Mouse (Mus musculus) MEL (cell line): ENCODE data around the gene Iqcm. TPM values are rescaled to one million over a fixed set of nuclear protein-coding genes. Genes with fewer than 3 reads are reported as not detected.

Source experiments
- DNase-seq: peaks from one replicate; pipeline ENCODE4 v3.0.0; 2011; ENCODE audit warnings: low read depth, low spot score
- H3K27ac ChIP-seq: 2 replicates; pipeline ENCODE4 v1.5.1; 2012; ENCODE audit warnings: low read depth, mild to moderate bottlenecking, control low read depth, low read length, moderate library complexity; ENCODE audit not compliant: control insufficient read depth
- H3K27me3 ChIP-seq, 2 experiments: fragments of 150-350 bp in 1 of 2; sonication (generic) in 1 of 2; 2 replicates each; pipeline ENCODE4 v1.6.1; 2012; ENCODE audit warnings: low read length in 2 of 2, mild to moderate bottlenecking in 2 of 2, improper control_type of control experiment in 1 of 2, moderate library complexity in 1 of 2; ENCODE audit not compliant: insufficient read depth in 2 of 2, control insufficient read depth in 1 of 2
- H3K36me3 ChIP-seq, 2 experiments: 2 replicates each; pipeline ENCODE4 v1.6.1; 2012 to 2014; ENCODE audit warnings: low read length in 2 of 2, improper control_type of control experiment in 1 of 2, inconsistent platforms in 1 of 2, mild to moderate bottlenecking in 1 of 2; ENCODE audit not compliant: insufficient read depth in 2 of 2, control insufficient read depth in 1 of 2
- H3K4me1 ChIP-seq, 2 experiments: fragments of 150-350 bp in 1 of 2; sonication (generic) in 1 of 2; 2 replicates each; pipeline ENCODE4 v1.6.1; 2012; ENCODE audit warnings: low read length in 2 of 2, improper control_type of control experiment in 1 of 2, mild to moderate bottlenecking in 1 of 2; ENCODE audit not compliant: insufficient read depth in 2 of 2, control insufficient read depth in 1 of 2
- H3K4me3 ChIP-seq, 2 experiments: fragments of 150-350 bp in 1 of 2; sonication (generic) in 1 of 2; 2 replicates each; pipeline ENCODE4 v1.5.1; 2012; ENCODE audit warnings: low read depth in 2 of 2, low read length in 2 of 2, mild to moderate bottlenecking in 2 of 2, moderate library complexity in 2 of 2, control low read depth in 1 of 2, improper control_type of control experiment in 1 of 2; ENCODE audit not compliant: control insufficient read depth in 1 of 2, insufficient read depth in 1 of 2
- H3K79me2 ChIP-seq: 2 replicates; pipeline ENCODE4 v1.6.1; 2012; ENCODE audit warnings: mild to moderate bottlenecking, low read length, moderate library complexity; ENCODE audit not compliant: control insufficient read depth, poor library complexity, insufficient read depth
- H3K9ac ChIP-seq: 2 replicates; pipeline ENCODE4 v1.6.1; 2012; ENCODE audit warnings: low read depth, mild to moderate bottlenecking, control low read depth, low read length, moderate library complexity; ENCODE audit not compliant: control insufficient read depth, poor library complexity, severe bottlenecking
- H3K9me3 ChIP-seq: fragments of 150-350 bp; sonication (generic); replicated peaks from 2 replicates; pipeline ENCODE4 v1.6.1; 2012; ENCODE audit warnings: mild to moderate bottlenecking, low read length, improper control_type of control experiment, moderate library complexity; ENCODE audit not compliant: insufficient read depth
- CHD1 ChIP-seq: IDR thresholded peaks from 2 replicates; pipeline ENCODE4 v1.6.1; 2012; ENCODE audit warnings: low read depth, mild to moderate bottlenecking, inconsistent platforms, low read length, improper control_type of control experiment
- CHD2 ChIP-seq: IDR thresholded peaks from 2 replicates; pipeline ENCODE4 v1.6.1; 2011; ENCODE audit warnings: low read length, improper control_type of control experiment
- CTCF ChIP-seq, 3 experiments: IDR thresholded peaks in 2 of 3; conservative IDR thresholded peaks in 1 of 3; 2 replicates each; pipeline ENCODE4 v1.5.1; 2011 to 2012; ENCODE audit warnings: low read length in 3 of 3, low read depth in 2 of 3, mild to moderate bottlenecking in 2 of 3, improper control_type of control experiment in 1 of 3, inconsistent platforms in 1 of 3, mixed read lengths in 1 of 3, moderate library complexity in 1 of 3; ENCODE audit not compliant: control insufficient read depth in 1 of 3, insufficient read depth in 1 of 3, poor library complexity in 1 of 3, severe bottlenecking in 1 of 3
- E2F4 ChIP-seq: IDR thresholded peaks from 2 replicates; pipeline ENCODE4 v1.6.1; 2011; ENCODE audit warnings: low read depth, low read length, improper control_type of control experiment, borderline replicate concordance
- EP300 ChIP-seq, 2 experiments: IDR thresholded peaks; 2 replicates each; pipeline ENCODE4 v1.6.1; 2011; ENCODE audit warnings: improper control_type of control experiment in 2 of 2, low read length in 2 of 2, low read depth in 1 of 2, mild to moderate bottlenecking in 1 of 2
- ETS1 ChIP-seq: IDR thresholded peaks from 2 replicates; pipeline ENCODE4 v1.6.1; 2012; ENCODE audit warnings: low read depth, mild to moderate bottlenecking, inconsistent platforms, low read length, improper control_type of control experiment, moderate library complexity
- GABPA ChIP-seq: IDR thresholded peaks from 2 replicates; pipeline ENCODE4 v1.6.1; 2012; ENCODE audit warnings: low read depth, mild to moderate bottlenecking, inconsistent platforms, low read length, improper control_type of control experiment, moderate library complexity
- GATA1 ChIP-seq: IDR thresholded peaks from 2 replicates; pipeline ENCODE4 v1.6.1; 2011; ENCODE audit warnings: low read depth, low read length, improper control_type of control experiment
- HCFC1 ChIP-seq: IDR thresholded peaks from 2 replicates; pipeline ENCODE4 v1.6.1; 2012; ENCODE audit warnings: low read depth, mild to moderate bottlenecking, inconsistent platforms, low read length, improper control_type of control experiment, moderate library complexity
- MAFK ChIP-seq: IDR thresholded peaks from 2 replicates; pipeline ENCODE4 v1.6.1; 2011; ENCODE audit warnings: low read depth, mild to moderate bottlenecking, low read length, improper control_type of control experiment, borderline replicate concordance
- MAX ChIP-seq: IDR thresholded peaks from 2 replicates; pipeline ENCODE4 v1.6.1; 2011; ENCODE audit warnings: low read length, improper control_type of control experiment
- MAZ ChIP-seq: IDR thresholded peaks from 2 replicates; pipeline ENCODE4 v1.6.1; 2012; ENCODE audit warnings: low read depth, mild to moderate bottlenecking, inconsistent platforms, low read length, improper control_type of control experiment
- MXI1 ChIP-seq: IDR thresholded peaks from 2 replicates; pipeline ENCODE4 v1.6.1; 2011; ENCODE audit warnings: mild to moderate bottlenecking, low read depth, low read length, improper control_type of control experiment
- MYB ChIP-seq: IDR thresholded peaks from 2 replicates; pipeline ENCODE4 v1.6.1; 2011; ENCODE audit warnings: mild to moderate bottlenecking, low read depth, low read length, improper control_type of control experiment
- NELFE ChIP-seq: IDR thresholded peaks from 2 replicates; pipeline ENCODE4 v1.6.1; 2011; ENCODE audit warnings: low read depth, low read length, improper control_type of control experiment
- POLR2AphosphoS5 ChIP-seq: IDR thresholded peaks from 2 replicates; pipeline ENCODE4 v1.6.1; 2012; ENCODE audit warnings: low read depth, borderline replicate concordance, mild to moderate bottlenecking, inconsistent platforms, low read length, moderate library complexity, mixed read lengths
- RCOR1 ChIP-seq: IDR thresholded peaks from 2 replicates; pipeline ENCODE4 v1.6.1; 2012; ENCODE audit warnings: low read depth, mild to moderate bottlenecking, inconsistent platforms, low read length, improper control_type of control experiment
- SMC3 ChIP-seq: IDR thresholded peaks from 2 replicates; pipeline ENCODE4 v1.6.1; 2011; ENCODE audit warnings: low read depth, low read length, improper control_type of control experiment
- TAL1 ChIP-seq: IDR thresholded peaks from 2 replicates; pipeline ENCODE4 v1.6.1; 2012; ENCODE audit warnings: mild to moderate bottlenecking, inconsistent platforms, low read length, moderate library complexity, mixed read lengths
- UBTF ChIP-seq: IDR thresholded peaks from 2 replicates; pipeline ENCODE4 v1.6.1; 2012; ENCODE audit warnings: low read depth, mild to moderate bottlenecking, inconsistent platforms, low read length, improper control_type of control experiment, moderate library complexity, borderline replicate concordance; ENCODE audit not compliant: insufficient read depth
- polyA plus RNA-seq, 2 experiments: library from polyadenylated mRNA; stranded (reverse) in 1 of 2; unstranded in 1 of 2; fragments of >175 nt in 1 of 2; fragments of >200 nt in 1 of 2; gene quantifications; 2 replicates each; pipeline versions ENCODE4 v1.2.1 to v1.2.4; 2012; ENCODE audit warnings: low replicate concordance in 2 of 2, low read depth in 1 of 2; ENCODE audit not compliant: insufficient read length in 2 of 2, insufficient read depth in 1 of 2, missing spikeins in 1 of 2
- total RNA-seq: library from RNA; depleted of rRNA; stranded (reverse); fragments of 300-350 nt; gene quantifications from 2 replicates; pipeline ENCODE4 v1.2.3, GENCODE M21; 2012

Gene Iqcm
- total and polyA plus RNA-seq, 3 experiments, result not detected

DNA sequence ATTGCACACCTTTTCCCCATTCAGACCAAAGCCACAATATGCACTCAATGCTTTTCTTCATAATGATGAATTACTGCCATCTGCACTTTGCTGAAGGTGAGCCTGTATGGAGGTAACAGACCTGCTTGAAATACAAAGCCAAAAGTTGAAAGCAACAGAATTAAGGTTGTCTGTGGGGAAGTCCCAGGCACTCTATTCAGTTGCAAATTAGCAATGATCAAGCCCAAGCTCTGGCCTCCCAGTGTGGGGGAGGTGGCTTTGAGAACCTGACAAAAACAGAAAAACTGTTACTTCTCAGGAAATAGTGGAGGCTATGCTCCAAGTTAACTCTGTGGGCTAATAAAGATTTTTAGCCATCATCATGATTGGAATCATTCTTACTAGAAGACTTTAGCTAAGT, 307.1 kb downstream of the Iqcm start:
- Histone ChIP-seq H3K79me2 (no peaks in the 10 kb centered on the region), H3K9me3 (no peaks in the 10 kb centered on the region), H3K27me3 (no peaks in the 10 kb centered on the region), H3K36me3 (no peaks in the 10 kb centered on the region), H3K9ac (no peak overlapping the region), H3K4me1 (no peaks in the 10 kb centered on the region), H3K4me3 (no peak overlapping the region), H3K27ac (no peak overlapping the region)
- no peak for DNase-seq
- no peak for TF ChIP-seq GABPA
- TF ChIP-seq POLR2AphosphoS5, result no peak
- no peak for TF ChIP-seq MYB
- TF ChIP-seq NELFE, result no peak

DNA sequence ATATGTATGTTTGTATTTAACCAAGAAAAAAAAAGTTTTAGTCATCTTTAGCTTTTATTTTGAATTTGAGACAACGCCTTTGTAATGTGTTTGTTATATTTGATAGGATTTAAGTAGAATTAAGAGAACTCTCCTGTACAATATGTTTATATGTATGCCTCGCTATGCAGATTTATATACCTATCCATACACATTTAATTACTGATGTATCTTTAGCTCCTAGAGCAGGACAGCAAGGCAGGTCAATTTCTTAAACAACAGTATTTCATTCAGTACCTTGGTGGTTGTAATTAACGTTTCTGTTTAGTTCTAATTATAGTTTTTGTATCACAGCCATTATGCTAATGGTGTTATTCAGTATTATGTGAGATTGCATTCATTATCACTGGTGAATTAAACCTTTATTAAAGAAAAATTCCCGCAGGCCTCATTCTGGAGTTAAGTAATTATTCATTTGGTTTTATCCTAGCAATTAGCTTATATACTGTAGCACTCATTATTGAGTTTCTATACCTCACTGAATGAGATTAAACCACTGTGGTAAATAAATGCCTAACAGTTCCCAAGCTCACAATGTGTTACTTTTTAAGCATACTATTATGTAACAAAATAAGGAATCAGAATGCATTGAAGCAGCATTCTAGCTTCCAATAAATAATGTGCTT, 380.1 kb downstream of the Iqcm start:
- no peaks in the 10 kb centered on the region for H3K27me3 ChIP-seq
- no peaks in the 10 kb centered on the region for H3K9me3 ChIP-seq
- TF ChIP-seq CHD1, result no peak
- no peak for TF ChIP-seq GATA1
- TF ChIP-seq, all 39 proteins: peak for 0
- no peak overlapping the region for H3K4me3 ChIP-seq
- H3K79me2 ChIP-seq, result no peaks in the 10 kb centered on the region
- DNase-seq, result no peak
- no peaks in the 10 kb centered on the region for H3K4me1 ChIP-seq
- no peak overlapping the region for H3K27ac ChIP-seq
- H3K36me3 ChIP-seq, result no peaks in the 10 kb centered on the region
- no peak overlapping the region for H3K9ac ChIP-seq

DNA sequence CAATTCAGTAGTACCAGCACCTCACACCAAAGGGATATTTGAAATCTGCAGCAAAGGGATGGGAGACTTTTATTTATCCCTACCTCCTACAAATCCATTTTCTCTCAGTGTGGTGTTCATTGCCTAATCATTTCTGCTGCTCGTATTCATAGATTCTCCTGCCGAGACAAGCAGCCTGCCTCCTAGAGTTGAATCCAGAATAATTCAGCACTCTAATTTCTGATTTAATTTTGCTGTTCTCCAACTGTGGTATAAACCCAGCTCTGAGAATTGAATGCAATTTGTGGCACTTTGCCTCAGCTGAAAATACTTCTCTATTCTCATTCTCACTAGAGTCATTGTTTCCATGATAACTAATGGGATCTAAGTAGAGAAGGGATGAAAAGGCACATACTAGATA, 386.8 kb downstream of the Iqcm start:
- Histone ChIP-seq H3K9ac (no peak overlapping the region), H3K4me3 (no peak overlapping the region), H3K27ac (no peak overlapping the region), H3K79me2 (no peaks in the 10 kb centered on the region), H3K4me1 (no peaks in the 10 kb centered on the region), H3K27me3 (no peaks in the 10 kb centered on the region), H3K36me3 (no peaks in the 10 kb centered on the region), H3K9me3 (no peaks in the 10 kb centered on the region)
- TF ChIP-seq HCFC1, result no peak
- TF ChIP-seq ETS1, result no peak
- TF ChIP-seq NELFE, result no peak
- TF ChIP-seq RCOR1, result no peak
- TF ChIP-seq MAZ, result no peak
- TF ChIP-seq CHD2, result no peak
- TF ChIP-seq TAL1, result no peak
- TF ChIP-seq MAFK, result no peak
- no peak for TF ChIP-seq UBTF
- TF ChIP-seq SMC3, result no peak
- TF ChIP-seq CHD1, result no peak
- TF ChIP-seq CTCF (IDR thresholded peaks at IDR 0.05 in 2 of 3, conservative IDR thresholded peaks at IDR 0.05 in 1 of 3; ENCODE audit: control insufficient read depth in 1 of 3, insufficient read depth in 1 of 3, low read depth in 2 of 3, low read length in 3 of 3, poor library complexity in 1 of 3, severe bottlenecking in 1 of 3), result no peak
- no peak for TF ChIP-seq MXI1
- TF ChIP-seq EP300 (IDR thresholded peaks at IDR 0.05; ENCODE audit: low read depth in 1 of 2, low read length in 2 of 2), result no peak
- TF ChIP-seq MAX, result no peak
- no peak for TF ChIP-seq E2F4
- DNase-seq, result no peak
